Mouse (Mus musculus): ENCODE data around the gene Dlg2. TPM values are rescaled to one million over a fixed set of nuclear protein-coding genes. Genes with fewer than 3 reads are reported as not detected.

The Dlg2 gene
- polyA plus RNA-seq, 1 experiment from 2014 or later, result 4.1 TPM

DNA sequence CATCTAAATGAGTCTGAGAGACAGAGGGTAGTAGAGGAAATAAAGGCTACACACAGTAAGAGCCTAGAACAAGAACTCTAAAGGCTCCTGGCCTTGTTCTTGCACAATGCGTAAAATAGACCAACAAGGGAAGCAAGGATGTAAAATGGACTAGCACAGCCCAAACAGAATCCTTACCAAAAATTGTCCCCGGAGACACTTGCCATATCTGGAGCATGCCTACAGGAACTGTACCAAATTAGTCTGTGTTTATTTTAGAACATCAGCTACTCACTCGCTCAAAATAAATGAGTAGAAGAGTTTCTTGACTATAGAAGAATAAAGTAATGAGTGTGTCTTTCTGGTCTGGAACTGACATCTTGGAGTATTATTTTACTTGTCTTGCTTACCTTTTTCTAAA is 1812.3 kb downstream of the Dlg2 start:
- Histone ChIP-seq H3K27me3 (replicated peaks) (no peaks in the 10 kb centered on the region), H3K9ac (no peak overlapping the region), H3K4me3 (replicated peaks) (no peak overlapping the region), H3K9me3 (no peaks in the 10 kb centered on the region), H3K4me1 (no peaks in the 10 kb centered on the region), H3K4me2 (no peak overlapping the region), H3K36me3 (no peaks in the 10 kb centered on the region), H3K27ac (no peak overlapping the region)
- no peak for ATAC-seq (ENCODE audit: insufficient read depth, low FRiP score, low read depth)
- WGBS, result 88% methylated on average over 3 of the region's 3 CpGs

DNA sequence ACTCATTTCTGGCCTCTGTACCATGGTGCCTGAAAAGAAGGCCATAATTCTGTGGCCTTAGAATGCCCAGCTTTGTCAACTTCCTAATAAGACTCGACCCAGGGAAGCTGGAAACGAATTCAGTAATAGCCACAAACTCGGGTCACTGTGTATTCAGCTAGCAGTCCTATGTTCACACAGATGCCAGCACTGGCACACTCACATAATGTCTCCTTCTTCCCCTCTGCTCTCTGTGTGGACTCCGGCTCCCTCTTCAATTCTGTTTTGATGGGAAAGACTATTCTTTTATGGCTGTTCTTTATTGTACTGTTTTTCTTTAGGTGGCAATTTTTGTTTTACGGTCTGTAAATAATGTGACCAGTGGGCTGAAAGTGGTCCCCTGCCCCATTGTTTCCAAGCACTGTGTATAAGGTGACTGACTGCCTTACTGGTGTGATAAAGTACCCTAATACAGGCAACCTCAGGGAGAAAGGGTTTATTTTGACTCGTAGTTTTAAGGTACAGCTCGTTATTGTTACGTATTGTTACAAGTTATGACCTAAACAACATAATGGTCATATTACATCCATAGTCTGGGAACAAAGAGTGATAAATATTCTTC is 1816.5 kb downstream of the Dlg2 start:
- WGBS, result 76% methylated on average over 8 of the region's 8 CpGs
- Histone ChIP-seq H3K9me3 (no peaks in the 10 kb centered on the region), H3K4me2 (no peak overlapping the region), H3K27ac (no peak overlapping the region), H3K27me3 (replicated peaks) (no peaks in the 10 kb centered on the region), H3K4me1 (no peaks in the 10 kb centered on the region), H3K4me3 (replicated peaks) (no peak overlapping the region), H3K36me3 (no peaks in the 10 kb centered on the region), H3K9ac (no peak overlapping the region)
- no peak for ATAC-seq (ENCODE audit: insufficient read depth, low FRiP score, low read depth)

DNA sequence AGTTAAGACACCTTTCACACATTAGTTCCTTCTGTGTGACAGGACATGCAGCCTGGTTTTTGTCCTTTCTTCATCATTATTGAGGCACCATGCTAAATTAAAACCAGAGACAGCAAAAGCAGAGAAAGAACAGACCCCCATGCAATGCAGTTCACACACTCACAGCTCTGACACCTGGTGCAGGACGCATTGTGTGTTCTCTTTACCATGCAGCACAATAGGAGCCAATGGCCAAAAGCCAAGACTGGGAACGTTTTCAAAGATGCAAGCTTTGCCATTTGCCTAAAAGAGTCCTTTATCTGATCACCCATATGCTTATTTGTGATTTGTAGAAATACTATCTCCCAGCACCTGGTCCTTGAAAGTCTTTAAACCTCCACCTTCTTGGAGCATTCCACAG is 1824.6 kb downstream of the Dlg2 start:
- Histone ChIP-seq H3K27me3 (replicated peaks) (no peaks in the 10 kb centered on the region), H3K27ac (no peak overlapping the region), H3K4me2 (no peak overlapping the region), H3K9ac (no peak overlapping the region), H3K36me3 (no peaks in the 10 kb centered on the region), H3K9me3 (no peaks in the 10 kb centered on the region), H3K4me1 (no peaks in the 10 kb centered on the region), H3K4me3 (replicated peaks) (no peak overlapping the region)
- no peak for ATAC-seq (ENCODE audit: insufficient read depth, low FRiP score, low read depth)
- WGBS, result 55% methylated on average over 2 of the region's 2 CpGs

DNA sequence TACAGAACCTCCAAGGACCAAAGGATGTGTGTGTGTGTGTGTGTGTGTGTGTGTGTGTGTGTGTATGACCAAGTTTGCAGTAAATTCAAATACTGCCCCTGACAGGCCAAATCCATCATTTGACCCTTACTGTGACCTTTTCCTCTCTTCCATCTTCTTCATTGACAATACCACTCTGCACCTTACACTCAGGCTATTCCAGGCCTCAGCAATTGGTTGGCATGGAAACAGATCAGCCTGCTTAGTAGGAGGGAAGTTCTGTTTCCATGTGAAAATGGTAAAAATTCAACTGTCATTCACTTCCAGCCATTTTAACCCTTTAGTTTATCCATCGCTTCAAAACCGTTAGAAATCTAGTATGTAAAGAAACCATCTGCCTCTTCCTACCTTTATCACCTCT is 1831.2 kb downstream of the Dlg2 start:
- no peak overlapping the region for H3K4me2 ChIP-seq

DNA sequence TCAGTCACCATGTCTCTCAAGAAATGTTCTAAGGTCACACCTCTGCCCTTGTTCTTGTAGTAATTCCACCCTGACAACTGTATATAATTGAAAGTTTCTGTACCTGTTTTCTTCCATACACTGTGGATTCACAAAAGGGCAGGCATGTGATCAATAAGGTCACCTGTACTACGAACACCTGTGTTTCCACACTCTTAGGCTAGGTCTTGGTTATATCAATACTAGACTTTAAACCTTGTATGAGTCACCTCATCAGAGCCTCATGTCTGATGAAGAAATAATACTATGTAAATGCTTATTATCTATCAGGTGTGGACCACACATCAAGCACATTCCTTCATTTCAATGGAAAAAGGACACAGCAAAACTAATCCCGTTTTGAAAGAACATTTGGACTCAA is 1831.7 kb downstream of the Dlg2 start:
- H3K9me3 ChIP-seq, result no peaks in the 10 kb centered on the region
- H3K27me3 ChIP-seq (replicated peaks), result no peaks in the 10 kb centered on the region
- no peak overlapping the region for H3K9ac ChIP-seq
- no peak for ATAC-seq (ENCODE audit: insufficient read depth, low FRiP score, low read depth)
- no peak overlapping the region for H3K4me3 ChIP-seq (replicated peaks)
- no peak overlapping the region for H3K4me2 ChIP-seq
- WGBS, result 54% methylated on average over 2 of the region's 2 CpGs
- no peaks in the 10 kb centered on the region for H3K36me3 ChIP-seq
- no peaks in the 10 kb centered on the region for H3K4me1 ChIP-seq
- no peak overlapping the region for H3K27ac ChIP-seq

More for the DNA sequence above, 1831.2 kb downstream of the Dlg2 start:
- no peaks in the 10 kb centered on the region for H3K27me3 ChIP-seq (replicated peaks)
- no peaks in the 10 kb centered on the region for H3K9me3 ChIP-seq
- no peaks in the 10 kb centered on the region for H3K36me3 ChIP-seq
- no peak for ATAC-seq (ENCODE audit: insufficient read depth, low FRiP score, low read depth)
- H3K4me3 ChIP-seq (replicated peaks), result no peak overlapping the region
- no peaks in the 10 kb centered on the region for H3K4me1 ChIP-seq
- WGBS, result 69% methylated on average over 2 of the region's 2 CpGs
- no peak overlapping the region for H3K27ac ChIP-seq
- no peak overlapping the region for H3K9ac ChIP-seq

DNA sequence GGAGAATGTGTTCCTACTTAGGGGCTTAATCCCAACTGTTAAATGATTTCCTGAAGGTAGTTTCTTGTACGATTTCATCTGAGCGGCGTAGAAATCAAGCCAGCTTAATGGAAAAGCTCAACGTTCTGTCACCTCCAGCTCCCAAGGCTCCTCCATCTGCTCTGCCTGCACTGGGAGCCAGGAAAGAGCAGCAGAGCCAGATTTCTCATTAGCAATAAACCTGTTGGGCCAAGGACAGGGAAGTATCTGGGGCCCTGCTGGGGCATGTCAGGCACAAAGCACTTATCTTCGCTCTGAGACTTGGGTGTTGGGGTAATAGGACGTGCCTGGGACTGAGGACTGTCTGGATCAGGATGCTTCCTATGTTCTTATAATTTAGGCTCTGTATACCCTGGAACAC is 1839.9 kb downstream of the Dlg2 start:
- WGBS, result 68% methylated on average over 6 of the region's 6 CpGs
- Histone ChIP-seq H3K4me1 (0 out of 2 replicates have a peak, but pooled peaks cover 4% of the 10 kb centered on the region), H3K27me3 (replicated peaks) (no peaks in the 10 kb centered on the region), H3K9me3 (no peaks in the 10 kb centered on the region), H3K27ac (no peak overlapping the region), H3K4me3 (replicated peaks) (no peak overlapping the region), H3K36me3 (no peaks in the 10 kb centered on the region), H3K9ac (no peak overlapping the region), H3K4me2 (no peak overlapping the region)
- no peak for ATAC-seq (ENCODE audit: insufficient read depth, low FRiP score, low read depth)

DNA sequence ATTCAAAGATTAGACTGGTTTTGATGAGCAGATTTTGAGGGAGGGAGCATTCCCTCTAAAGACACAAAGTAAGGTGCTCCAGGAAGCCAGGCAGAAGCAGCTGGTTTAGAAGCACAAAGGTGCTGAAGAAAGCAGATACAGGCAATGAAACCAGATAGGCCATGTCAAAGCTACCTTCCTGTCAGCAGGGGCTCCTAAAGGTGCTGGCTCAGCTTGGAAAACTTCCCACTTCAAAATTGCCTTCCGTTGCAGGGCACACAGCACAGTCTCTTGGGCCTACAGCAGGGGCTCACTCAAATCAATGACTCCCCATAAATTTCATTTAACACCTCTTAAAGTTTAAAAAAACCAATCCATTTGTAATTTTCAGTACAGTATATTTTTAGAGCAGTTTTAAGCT is 1843.0 kb downstream of the Dlg2 start:
- Histone ChIP-seq H3K9ac (no peak overlapping the region), H3K4me1 (0 out of 2 replicates have a peak, but pooled peaks cover 4% of the 10 kb centered on the region), H3K4me2 (no peak overlapping the region), H3K27me3 (replicated peaks) (no peaks in the 10 kb centered on the region), H3K4me3 (replicated peaks) (no peak overlapping the region), H3K36me3 (no peaks in the 10 kb centered on the region), H3K27ac (no peak overlapping the region), H3K9me3 (no peaks in the 10 kb centered on the region)
- ATAC-seq (ENCODE audit: insufficient read depth, low FRiP score, low read depth), result no peak
- WGBS, result 65% methylated on average over 1 of the region's 1 CpGs

DNA sequence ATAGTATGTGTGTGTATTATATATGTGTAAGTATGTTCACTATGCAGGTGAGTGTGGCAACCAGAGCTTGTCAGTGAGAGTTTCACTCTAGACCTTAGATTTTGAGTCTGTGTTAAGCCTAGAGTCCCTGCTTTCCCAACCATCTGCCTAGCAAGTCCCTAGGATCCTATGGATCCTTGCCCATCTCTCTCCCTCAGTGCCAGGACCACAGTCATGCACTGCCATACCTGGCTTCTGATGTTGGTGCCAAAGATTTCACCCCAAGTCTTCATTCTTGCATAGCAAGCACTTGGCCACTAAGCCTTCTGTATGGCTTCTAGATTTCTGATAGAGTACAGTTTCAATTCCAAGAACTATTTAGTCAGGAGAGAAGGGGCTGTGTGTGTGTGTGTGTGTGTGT is 1843.7 kb downstream of the Dlg2 start:
- H3K36me3 ChIP-seq, result no peaks in the 10 kb centered on the region
- H3K4me1 ChIP-seq, result 0 out of 2 replicates have a peak, but pooled peaks cover 4% of the 10 kb centered on the region
- no peaks in the 10 kb centered on the region for H3K27me3 ChIP-seq (replicated peaks)
- no peak for ATAC-seq (ENCODE audit: insufficient read depth, low FRiP score, low read depth)
- no peak overlapping the region for H3K4me2 ChIP-seq
- H3K27ac ChIP-seq, result no peak overlapping the region
- H3K4me3 ChIP-seq (replicated peaks), result no peak overlapping the region
- no peak overlapping the region for H3K9ac ChIP-seq
- H3K9me3 ChIP-seq, result no peaks in the 10 kb centered on the region

DNA sequence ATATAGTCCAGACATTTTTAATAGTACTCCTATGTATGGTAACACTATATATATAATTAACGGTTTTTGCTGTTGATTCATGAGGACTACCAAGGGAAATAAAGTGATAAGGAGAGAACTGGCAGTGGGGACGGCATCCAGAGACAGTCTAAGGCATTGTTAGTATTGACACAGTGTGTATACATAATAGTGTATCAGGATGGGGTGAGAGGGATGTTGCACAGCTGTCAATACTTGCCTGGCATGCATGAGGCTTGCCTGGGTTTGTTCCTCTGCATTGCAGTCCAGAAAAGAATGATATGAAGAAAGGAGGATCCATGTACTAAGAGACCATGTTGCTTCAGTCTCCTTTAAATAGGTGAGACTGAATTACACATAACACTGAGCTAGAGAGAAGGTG is 1845.3 kb downstream of the Dlg2 start:
- no peak for ATAC-seq (ENCODE audit: insufficient read depth, low FRiP score, low read depth)
- 72% methylated on average over 2 of the region's 2 CpGs for WGBS

DNA sequence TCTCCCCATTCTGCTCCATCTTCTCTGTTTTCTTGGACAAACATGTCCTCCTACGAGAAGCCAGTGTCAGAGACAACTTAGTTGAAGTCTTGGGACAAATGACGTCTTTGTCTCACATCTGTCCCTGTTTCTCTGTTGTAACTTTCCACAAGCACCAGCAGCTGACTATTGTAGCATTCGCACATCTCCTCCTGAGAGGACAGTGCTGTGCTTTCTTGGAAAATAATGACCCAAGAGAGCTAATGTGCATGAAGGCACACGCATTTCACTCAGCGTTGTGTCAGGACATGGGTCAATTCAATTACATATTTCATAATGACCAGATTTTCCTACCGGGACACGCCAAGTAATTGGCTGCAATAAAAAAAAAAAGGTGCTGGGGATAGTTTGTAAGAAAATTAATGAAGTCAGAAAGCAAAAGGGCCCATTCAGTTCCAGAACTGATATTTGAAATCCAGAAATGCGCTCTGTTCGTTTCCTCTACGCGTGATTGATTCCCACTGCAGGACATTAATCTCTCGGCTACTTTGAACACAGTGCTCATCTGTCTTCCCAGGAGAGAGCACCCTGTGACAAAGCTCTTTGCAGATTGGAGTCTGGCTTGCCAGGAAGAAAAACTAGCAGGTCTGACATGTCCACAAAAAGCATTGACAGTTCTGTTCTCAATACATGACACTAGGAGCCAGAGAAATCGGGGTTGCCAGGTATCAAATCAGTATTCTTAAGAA is 1846.0 kb downstream of the Dlg2 start:
- H3K9me3 ChIP-seq, result no peaks in the 10 kb centered on the region
- no peaks in the 10 kb centered on the region for H3K27me3 ChIP-seq (replicated peaks)
- H3K4me2 ChIP-seq, result no peak overlapping the region
- WGBS, result 47% methylated on average over 13 of the region's 13 CpGs
- no peak for ATAC-seq (ENCODE audit: insufficient read depth, low FRiP score, low read depth)
- H3K27ac ChIP-seq, result no peak overlapping the region
- H3K9ac ChIP-seq, result no peak overlapping the region
- H3K4me3 ChIP-seq (replicated peaks), result no peak overlapping the region
- no peaks in the 10 kb centered on the region for H3K4me1 ChIP-seq
- H3K36me3 ChIP-seq, result no peaks in the 10 kb centered on the region

More for the DNA sequence above, 1845.3 kb downstream of the Dlg2 start:
- Histone ChIP-seq H3K4me1 (no peaks in the 10 kb centered on the region), H3K36me3 (no peaks in the 10 kb centered on the region), H3K4me3 (replicated peaks) (no peak overlapping the region), H3K27ac (no peak overlapping the region), H3K27me3 (replicated peaks) (no peaks in the 10 kb centered on the region), H3K9ac (no peak overlapping the region), H3K4me2 (no peak overlapping the region), H3K9me3 (no peaks in the 10 kb centered on the region)

DNA sequence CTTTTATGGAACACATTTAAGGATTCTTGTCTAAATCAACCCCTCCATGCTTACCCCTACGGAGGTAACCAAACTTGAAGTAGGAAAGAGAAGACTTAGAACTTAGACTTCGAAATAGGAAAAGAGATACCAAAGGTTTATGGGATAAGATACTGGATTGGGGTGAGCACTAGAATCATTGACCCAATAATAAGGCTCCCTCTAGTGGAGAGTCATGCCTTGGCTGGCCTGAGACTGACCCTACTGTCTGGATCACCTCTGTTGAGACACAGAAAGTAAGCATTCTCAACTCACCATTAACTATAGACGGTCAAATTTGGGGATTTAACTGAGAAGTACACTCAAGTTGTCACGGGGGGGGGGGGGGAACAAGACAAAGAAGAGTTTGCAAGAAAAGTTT is 1847.2 kb downstream of the Dlg2 start:
- WGBS, result 50% methylated on average over 4 of the region's 4 CpGs
- H3K27me3 ChIP-seq (replicated peaks), result no peaks in the 10 kb centered on the region
- no peaks in the 10 kb centered on the region for H3K9me3 ChIP-seq
- no peak overlapping the region for H3K4me3 ChIP-seq (replicated peaks)
- H3K9ac ChIP-seq, result no peak overlapping the region
- H3K4me1 ChIP-seq, result no peaks in the 10 kb centered on the region
- H3K36me3 ChIP-seq, result no peaks in the 10 kb centered on the region
- no peak for ATAC-seq (ENCODE audit: insufficient read depth, low FRiP score, low read depth)
- no peak overlapping the region for H3K27ac ChIP-seq
- H3K4me2 ChIP-seq, result no peak overlapping the region

DNA sequence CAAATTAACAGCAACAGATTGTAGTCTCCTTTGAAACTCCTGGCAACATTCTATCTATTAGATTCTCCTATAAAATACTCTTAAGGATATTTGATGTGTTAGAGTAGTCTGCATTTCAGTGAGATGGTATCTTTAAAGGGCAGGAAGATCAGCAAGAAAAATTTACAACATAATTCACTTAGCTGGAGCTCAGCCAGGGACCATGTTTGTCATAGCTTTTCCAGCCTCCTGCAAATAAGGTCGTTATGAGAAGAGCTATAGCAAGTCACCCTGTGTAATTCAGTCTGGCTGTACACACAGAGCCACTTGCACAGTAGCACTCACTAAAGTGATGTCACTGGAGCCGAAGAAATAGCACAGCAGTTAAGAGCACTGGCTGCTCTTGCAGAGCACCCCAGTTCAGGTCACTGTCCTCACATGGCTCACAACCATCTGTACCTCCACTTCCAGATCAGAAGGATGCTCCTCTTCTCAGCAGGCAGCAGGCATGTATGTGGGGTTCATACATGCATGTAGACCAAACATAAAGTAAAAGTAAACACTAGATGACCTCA is 1850.9 kb downstream of the Dlg2 start:
- no peak for ATAC-seq (ENCODE audit: insufficient read depth, low FRiP score, low read depth)
- WGBS, result 41% methylated on average over 2 of the region's 2 CpGs
- no peaks in the 10 kb centered on the region for H3K9me3 ChIP-seq
- no peak overlapping the region for H3K4me2 ChIP-seq
- no peaks in the 10 kb centered on the region for H3K36me3 ChIP-seq
- H3K9ac ChIP-seq, result no peak overlapping the region
- H3K27me3 ChIP-seq (replicated peaks), result no peaks in the 10 kb centered on the region
- no peaks in the 10 kb centered on the region for H3K4me1 ChIP-seq
- no peak overlapping the region for H3K4me3 ChIP-seq (replicated peaks)
- H3K27ac ChIP-seq, result no peak overlapping the region
